Mouse (Mus musculus) embryonic facial prominence, embryonic 14.5 days (tissue): ENCODE results near the gene Mtfp1. TPM values are rescaled to one million over a fixed set of nuclear protein-coding genes. Genes with fewer than 3 reads are reported as not detected.

Experiments
- ATAC-seq: fragments of 200-750 bp; cut with Nextera tagmentation; 2 replicates; pipeline ENCODE4 v1.8.0; 2017; ENCODE audit warnings: low read depth, moderate number of reproducible peaks, moderate TSS enrichment
- DNase-seq: peaks from one replicate; pipeline ENCODE4 v3.0.0-alpha.2; 2015; ENCODE audit warnings: low spot score
- H3K27ac ChIP-seq: fragments of 300-500 bp; sonication (generic); replicated peaks from 2 replicates; pipeline ENCODE4 v1.5.1; 2014; ENCODE audit warnings: low read depth, mild to moderate bottlenecking, low read length, moderate library complexity
- H3K27me3 ChIP-seq: fragments of 300-500 bp; sonication (generic); replicated peaks from 2 replicates; pipeline ENCODE4 v1.6.1; 2014; ENCODE audit warnings: low read length; ENCODE audit not compliant: control insufficient read depth, insufficient read depth
- H3K36me3 ChIP-seq: fragments of 300-500 bp; sonication (generic); 2 replicates; pipeline ENCODE4 v1.6.1; 2014; ENCODE audit warnings: low read length, mixed read lengths; ENCODE audit not compliant: control insufficient read depth, insufficient read depth
- H3K4me1 ChIP-seq: fragments of 300-500 bp; sonication (generic); 2 replicates; pipeline ENCODE4 v1.6.1; 2014; ENCODE audit warnings: antibody characterized with exemption, low read length; ENCODE audit not compliant: control insufficient read depth, insufficient read depth
- H3K4me2 ChIP-seq: fragments of 300-500 bp; sonication (generic); 2 replicates; pipeline ENCODE4 v1.6.1; 2014; ENCODE audit warnings: low read depth, mild to moderate bottlenecking, low read length, moderate library complexity, mixed read lengths
- H3K4me3 ChIP-seq: fragments of 300-500 bp; sonication (generic); 2 replicates; pipeline ENCODE4 v1.5.1; 2014; ENCODE audit warnings: low read depth, mild to moderate bottlenecking, low read length
- H3K9ac ChIP-seq: fragments of 300-500 bp; sonication (generic); 2 replicates; pipeline ENCODE4 v1.6.1; 2014; ENCODE audit warnings: low read depth, mild to moderate bottlenecking, low read length, moderate library complexity, mixed read lengths
- H3K9me3 ChIP-seq: fragments of 300-500 bp; sonication (generic); 2 replicates; pipeline ENCODE4 v1.6.1; 2016; ENCODE audit warnings: low read length; ENCODE audit not compliant: control insufficient read depth
- WGBS: fragments of 180-500 bp; shearing (Covaris S2); extraction: QIAGEN DNeasy Blood & Tissue Kit; methylation state at CpG from one replicate; pipeline ENCODE4 v1.1.7; 2014; 5-methylcytosine and 5-hydroxymethylcytosine counted together
- polyA plus RNA-seq: library from polyadenylated mRNA; unstranded; fragments of >200 nt; fragmentation: Nextera tagmentation; extraction: Ambion mirVana; gene quantifications from 2 replicates; pipeline ENCODE4 v1.2.1, GENCODE M21; 2014

The Mtfp1 gene
- polyA plus RNA-seq, 1 experiment from 2014 or later: 7.5 TPM

GRCm38 (mm10) chr11:4096054-4096984 lies 1.1 kb upstream of the Mtfp1 start:
- DNase-seq: peak; percentile 100
- no peaks in the 10 kb centered on the region for H3K27me3 ChIP-seq
- ATAC-seq: peak; percentile 95
- 2% methylated on average over 45 of the region's 45 CpGs for WGBS
- peak overlapping the region; percentile 84 for H3K27ac ChIP-seq
- no peaks in the 10 kb centered on the region for H3K9me3 ChIP-seq
- peak overlapping the region; percentile 86 for H3K4me2 ChIP-seq
- no peaks in the 10 kb centered on the region for H3K36me3 ChIP-seq
- H3K4me3 ChIP-seq: peak overlapping the region; percentile 57
- peaks cover 17% of the 10 kb centered on the region for H3K4me1 ChIP-seq
- peak overlapping the region; percentile 85 for H3K9ac ChIP-seq

GRCm38 (mm10) chr11:4094378-4095170 lies 671 bp downstream of the Mtfp1 start:
- WGBS: 12% methylated on average over 20 of the region's 24 CpGs
- peaks cover 4% of the 10 kb centered on the region; the same call in 1 of the 2 replicates for H3K9me3 ChIP-seq
- H3K27me3 ChIP-seq: no peaks in the 10 kb centered on the region
- no peak overlapping the region for H3K27ac ChIP-seq
- ATAC-seq: no peak
- peaks cover 17% of the 10 kb centered on the region for H3K4me1 ChIP-seq
- peak overlapping the region; percentile 64 for H3K9ac ChIP-seq
- no peaks in the 10 kb centered on the region for H3K36me3 ChIP-seq
- DNase-seq: peak; percentile 59
- H3K4me3 ChIP-seq: peak overlapping the region; percentile 57
- peak overlapping the region; percentile 86 for H3K4me2 ChIP-seq

- Histone ChIP-seq H3K9ac (no peak overlapping the region), H3K4me1 (peaks cover 17% of the 10 kb centered on the region), H3K4me3 (no peak overlapping the region), H3K4me2 (peak overlapping the region; percentile 86; the same call in 1 of the 2 replicates), H3K9me3 (peaks cover 4% of the 10 kb centered on the region; the same call in 1 of the 2 replicates), H3K36me3 (no peaks in the 10 kb centered on the region), H3K27ac (no peak overlapping the region), H3K27me3 (no peaks in the 10 kb centered on the region)
- WGBS: 88% methylated on average over 18 of the region's 18 CpGs
- no peak for ATAC-seq
- no peak for DNase-seq
Measured at GRCm38 (mm10) chr11:4093459-4094377, 1.5 kb downstream of the Mtfp1 start.

GRCm38 (mm10) chr11:4087267-4087666 lies 8.0 kb downstream of the Mtfp1 start:
- Histone ChIP-seq H3K4me2 (no peak overlapping the region), H3K9ac (no peak overlapping the region), H3K9me3 (peaks cover 4% of the 10 kb centered on the region; the same call in 1 of the 2 replicates), H3K27me3 (no peaks in the 10 kb centered on the region), H3K4me1 (no peaks in the 10 kb centered on the region), H3K36me3 (no peaks in the 10 kb centered on the region), H3K27ac (no peak overlapping the region), H3K4me3 (no peak overlapping the region)
- DNase-seq (no peak), ATAC-seq (no peak)
- 52% methylated on average over 2 of the region's 2 CpGs for WGBS

- DNase-seq (no peak), ATAC-seq (no peak)
- Histone ChIP-seq H3K27me3 (no peaks in the 10 kb centered on the region), H3K27ac (no peak overlapping the region), H3K4me3 (no peak overlapping the region), H3K9ac (no peak overlapping the region), H3K9me3 (peaks cover 4% of the 10 kb centered on the region; the same call in 1 of the 2 replicates), H3K4me1 (no peaks in the 10 kb centered on the region), H3K4me2 (no peak overlapping the region), H3K36me3 (no peaks in the 10 kb centered on the region)
- WGBS: 43% methylated on average over 1 of the region's 1 CpGs
Measured at GRCm38 (mm10) chr11:4086246-4086645, 9.0 kb downstream of the Mtfp1 start.

- DNase-seq (peak; percentile 85), ATAC-seq (peak; percentile 53; the same call in 1 of the 2 replicates)
- Histone ChIP-seq H3K27ac (no peak overlapping the region), H3K4me2 (no peak overlapping the region), H3K4me3 (no peak overlapping the region), H3K27me3 (no peaks in the 10 kb centered on the region), H3K9me3 (no peaks in the 10 kb centered on the region), H3K4me1 (no peaks in the 10 kb centered on the region), H3K9ac (no peak overlapping the region), H3K36me3 (no peaks in the 10 kb centered on the region)
- 31% methylated on average over 5 of the region's 5 CpGs for WGBS
Measured at GRCm38 (mm10) chr11:4083316-4084078, 11.7 kb downstream of the Mtfp1 start.

- H3K27me3 ChIP-seq: no peaks in the 10 kb centered on the region
- whole genome bisulfite sequencing: 15% methylated on average over 4 of the region's 4 CpGs
- no peak overlapping the region for H3K27ac ChIP-seq
- H3K4me3 ChIP-seq: no peak overlapping the region
- no peaks in the 10 kb centered on the region for H3K4me1 ChIP-seq
- H3K9ac ChIP-seq: no peak overlapping the region
- H3K36me3 ChIP-seq: no peaks in the 10 kb centered on the region
- no peak overlapping the region for H3K4me2 ChIP-seq
- H3K9me3 ChIP-seq: no peaks in the 10 kb centered on the region
- ATAC-seq (no peak), DNase-seq (peak; percentile 35)
Measured at GRCm38 (mm10) chr11:4080219-4080618, 15.0 kb downstream of the Mtfp1 start.
